Mouse (Mus musculus): Measurements from ENCODE around the gene Pkm. TPM values are rescaled to one million over a fixed set of nuclear protein-coding genes. Genes with fewer than 3 reads are reported as not detected.
A peak's percentile ranks its signal among the peaks of the same experiment; 100 is the strongest.

The Pkm gene
- 2,435 and 2,436 TPM in 2 replicates for polyA plus RNA-seq (2016; fragmentation: Nextera tagmentation; extraction: Ambion mirVana)

DNA sequence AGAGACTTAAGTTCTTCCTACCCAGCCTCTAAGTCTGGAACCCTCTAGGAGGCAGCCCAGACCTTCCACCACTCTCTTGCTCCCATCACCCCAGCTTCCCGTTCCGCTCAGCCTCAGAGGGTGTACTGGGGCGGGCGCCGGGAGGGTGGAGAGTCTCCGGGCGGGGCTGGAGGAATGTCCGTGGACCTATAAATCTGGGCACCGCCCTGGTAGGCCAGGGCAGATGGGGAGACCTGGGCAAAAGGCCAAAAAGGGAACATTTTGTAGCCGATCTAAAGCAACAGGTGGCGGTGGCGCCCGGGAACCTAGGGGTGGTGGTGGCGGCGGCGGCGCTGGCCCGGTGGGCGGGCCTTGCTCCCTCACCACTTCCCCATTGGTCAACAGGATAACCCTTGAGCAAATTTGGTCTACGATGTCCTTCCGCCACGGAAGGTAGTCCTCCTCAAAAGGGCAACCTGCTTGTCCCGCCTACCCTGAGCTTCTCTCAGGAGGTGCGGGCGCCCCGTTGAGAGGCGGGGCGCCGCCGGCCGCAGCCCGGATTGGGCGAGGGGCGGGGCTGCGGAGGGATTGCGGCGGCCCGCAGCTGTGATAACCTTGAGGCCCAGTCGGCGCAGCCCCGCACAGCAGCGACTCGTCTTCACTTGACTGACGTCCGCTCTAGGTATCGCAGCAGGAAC is at the start of gene Pkm:
TSS of gene Pkm (plus strand) at position 411 of the 677 bp plus-strand sequence.
- H3K9me3 ChIP-seq, result no peaks in the 10 kb centered on the region
- peak; percentile 99 for DNase-seq (ENCODE audit: low spot score)
- under 1% methylated on average over 46 of the region's 46 CpGs for WGBS
- H3K4me3 ChIP-seq, result peak within 1 kb of the TSS; percentile 78
- H3K27ac ChIP-seq, result peak within 1 kb of the TSS; percentile 97
- H3K27me3 ChIP-seq (ENCODE audit: insufficient read depth, poor library complexity, severe bottlenecking), result no peaks in the 10 kb centered on the region
- peaks cover 28% of the 10 kb centered on the region for H3K4me1 ChIP-seq
- peaks cover 24% of the 10 kb centered on the region for H3K36me3 ChIP-seq

DNA sequence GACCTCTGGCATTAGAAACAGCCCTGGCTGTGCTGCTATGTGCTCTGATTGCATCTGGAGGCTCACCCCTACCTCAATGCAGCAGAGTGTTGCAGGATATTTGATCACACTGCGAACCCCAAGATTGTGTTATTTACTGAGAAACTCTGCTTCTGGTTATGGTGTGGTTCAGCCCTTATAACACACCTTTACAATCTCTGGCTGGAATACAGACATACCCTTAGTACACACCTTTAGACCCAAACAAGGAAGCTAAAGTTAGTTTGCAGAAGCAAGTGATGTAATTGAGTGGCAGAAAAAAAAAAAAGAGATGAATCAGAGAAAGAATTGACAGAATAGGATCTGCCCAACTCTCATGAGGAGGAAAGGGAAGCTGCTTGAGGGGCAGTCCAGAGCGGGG is 45.2 kb upstream of the Pkm start:
- Histone ChIP-seq H3K4me1 (no peaks in the 10 kb centered on the region), H3K36me3 (no peaks in the 10 kb centered on the region), H3K9me3 (no peaks in the 10 kb centered on the region), H3K4me3 (no peak overlapping the region), H3K27me3 (ENCODE audit: insufficient read depth, poor library complexity, severe bottlenecking) (no peaks in the 10 kb centered on the region), H3K27ac (no peak overlapping the region)
- WGBS, result 84% methylated on average over 2 of the region's 2 CpGs
- DNase-seq (ENCODE audit: low spot score), result no peak

DNA sequence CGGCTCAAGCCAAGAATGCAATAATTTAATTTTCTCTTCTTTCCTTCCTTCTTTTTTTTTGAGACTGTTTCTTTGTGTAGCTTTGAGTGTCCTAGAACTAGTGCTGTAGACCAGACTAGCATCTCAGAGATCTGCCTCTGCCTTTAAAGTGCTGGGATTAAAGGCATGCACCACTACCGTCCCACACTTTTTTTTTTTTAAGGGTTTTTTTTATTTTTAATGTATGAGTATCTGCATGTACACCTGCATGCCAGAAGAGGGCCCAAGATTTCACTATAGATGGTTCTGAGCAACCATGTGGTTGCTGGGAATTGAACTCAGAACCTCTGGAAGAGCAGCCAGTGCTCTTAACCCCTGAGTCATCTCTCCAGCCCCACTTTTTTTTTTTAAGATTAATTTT is 40.4 kb upstream of the Pkm start:
- Histone ChIP-seq H3K4me1 (peaks cover 15% of the 10 kb centered on the region), H3K27ac (no peak overlapping the region), H3K9me3 (no peaks in the 10 kb centered on the region), H3K36me3 (no peaks in the 10 kb centered on the region), H3K4me3 (no peak overlapping the region), H3K27me3 (ENCODE audit: insufficient read depth, poor library complexity, severe bottlenecking) (no peaks in the 10 kb centered on the region)
- 82% methylated on average over 2 of the region's 2 CpGs for WGBS
- DNase-seq (ENCODE audit: low spot score), result no peak

DNA sequence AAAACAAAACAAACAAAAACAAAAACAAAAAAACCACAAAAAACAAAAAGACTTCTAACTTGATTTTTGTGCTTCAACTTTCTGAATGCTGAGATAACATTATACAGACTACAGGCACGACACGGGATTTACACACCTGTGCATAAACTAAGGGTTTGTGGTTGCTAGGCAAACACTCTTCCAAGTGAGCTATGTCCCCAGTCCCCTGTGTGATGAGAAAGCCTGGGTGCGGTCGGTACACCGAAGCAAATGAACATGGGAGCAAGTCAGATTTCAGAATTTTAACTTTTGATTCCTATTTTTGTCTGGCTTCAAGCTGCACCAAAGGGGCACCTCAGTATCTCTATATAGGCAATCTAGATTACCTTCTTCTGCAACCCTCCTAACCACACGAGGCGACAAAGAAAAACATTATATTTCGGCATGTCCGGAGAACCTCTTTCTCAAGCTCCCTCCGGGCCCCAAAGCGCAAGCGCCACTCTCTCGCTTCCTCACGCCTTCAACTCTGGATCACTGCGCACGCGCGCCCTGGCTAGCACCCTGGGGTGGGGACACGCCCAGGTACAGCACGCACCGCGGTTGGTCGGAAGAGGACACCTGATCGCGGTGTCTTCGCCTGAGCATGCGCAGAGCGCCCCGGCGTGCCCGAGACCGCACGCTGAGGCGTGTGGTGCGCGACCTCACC is 39.4 kb upstream of the Pkm start, which contains the start of gene Parp6:
TSS of gene Parp6 (plus strand) at position 663 of the 685 bp plus-strand sequence.
- H3K36me3 ChIP-seq, result no peaks in the 10 kb centered on the region
- DNase-seq (ENCODE audit: low spot score), result peak; percentile 100
- H3K9me3 ChIP-seq, result no peaks in the 10 kb centered on the region
- peaks cover 15% of the 10 kb centered on the region for H3K4me1 ChIP-seq
- 1% methylated on average over 36 of the region's 36 CpGs for WGBS
- no peaks in the 10 kb centered on the region for H3K27me3 ChIP-seq (ENCODE audit: insufficient read depth, poor library complexity, severe bottlenecking)
- H3K27ac ChIP-seq, result peak within 1 kb of the TSS; percentile 97
- H3K4me3 ChIP-seq, result peak within 1 kb of the TSS; percentile 93

DNA sequence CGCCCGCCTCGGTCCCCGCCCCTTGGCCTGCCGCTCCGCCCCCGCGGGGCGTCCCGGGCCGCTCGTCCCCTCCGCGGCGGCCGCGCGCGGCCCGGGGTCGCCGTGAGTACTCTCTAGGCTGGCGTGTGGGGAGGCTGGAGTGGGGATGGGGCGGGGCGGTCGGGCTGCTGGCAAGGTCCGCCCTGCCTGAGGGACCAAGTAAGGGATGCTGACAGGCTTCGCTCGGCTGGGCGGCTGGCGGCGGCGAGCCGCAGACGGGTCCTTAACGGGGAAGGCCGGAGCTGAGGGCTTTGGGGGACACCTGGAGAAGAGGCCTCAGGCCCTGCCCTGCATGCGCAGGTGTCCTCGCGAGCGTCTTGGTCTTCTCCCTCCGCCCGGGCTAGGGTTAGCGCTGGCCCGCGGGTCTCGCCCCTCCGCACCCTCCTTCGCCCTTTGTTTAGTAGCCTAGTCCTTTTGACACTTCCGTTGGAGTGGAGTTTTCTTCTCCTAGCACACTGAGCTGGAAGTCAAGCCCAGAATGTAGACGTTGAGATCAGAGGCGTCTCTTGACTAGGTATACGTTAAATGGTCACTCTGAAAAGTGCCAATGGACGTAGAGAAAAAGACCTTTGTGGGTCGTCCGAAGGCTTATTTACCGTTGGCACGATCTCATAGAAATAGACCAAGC is 38.7 kb upstream of the Pkm start:
- H3K4me1 ChIP-seq, result peaks cover 15% of the 10 kb centered on the region
- peaks cover 6% of the 10 kb centered on the region for H3K36me3 ChIP-seq
- H3K9me3 ChIP-seq, result no peaks in the 10 kb centered on the region
- no peak for DNase-seq (ENCODE audit: low spot score)
- no peaks in the 10 kb centered on the region for H3K27me3 ChIP-seq (ENCODE audit: insufficient read depth, poor library complexity, severe bottlenecking)
- peak overlapping the region; percentile 93 for H3K4me3 ChIP-seq
- under 1% methylated on average over 58 of the region's 58 CpGs for WGBS
- peak overlapping the region; percentile 97 for H3K27ac ChIP-seq

DNA sequence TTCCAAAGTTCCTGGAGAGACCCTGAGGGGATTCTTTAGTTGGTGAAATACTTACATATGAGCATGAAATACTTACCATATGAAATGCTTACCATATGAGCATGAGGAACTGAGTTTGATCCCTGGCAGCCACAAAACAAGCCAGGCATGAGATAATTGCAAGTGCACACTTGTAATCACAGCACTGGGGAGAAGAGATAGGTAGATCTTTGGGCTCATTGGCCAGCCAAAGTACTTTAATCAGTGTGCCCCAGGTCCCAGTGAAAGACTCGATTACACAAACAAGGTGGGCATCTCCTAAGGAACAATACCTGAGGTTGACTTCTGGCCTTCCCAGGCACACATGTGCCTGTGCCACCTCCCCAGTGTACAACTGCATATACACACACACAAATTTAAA is 17.8 kb upstream of the Pkm start:
- Histone ChIP-seq H3K27ac (no peak overlapping the region), H3K9me3 (no peaks in the 10 kb centered on the region), H3K4me3 (no peak overlapping the region), H3K4me1 (no peaks in the 10 kb centered on the region), H3K36me3 (peaks cover 70% of the 10 kb centered on the region), H3K27me3 (ENCODE audit: insufficient read depth, poor library complexity, severe bottlenecking) (no peaks in the 10 kb centered on the region)
- no peak for DNase-seq (ENCODE audit: low spot score)
- 71% methylated on average over 1 of the region's 1 CpGs for WGBS

DNA sequence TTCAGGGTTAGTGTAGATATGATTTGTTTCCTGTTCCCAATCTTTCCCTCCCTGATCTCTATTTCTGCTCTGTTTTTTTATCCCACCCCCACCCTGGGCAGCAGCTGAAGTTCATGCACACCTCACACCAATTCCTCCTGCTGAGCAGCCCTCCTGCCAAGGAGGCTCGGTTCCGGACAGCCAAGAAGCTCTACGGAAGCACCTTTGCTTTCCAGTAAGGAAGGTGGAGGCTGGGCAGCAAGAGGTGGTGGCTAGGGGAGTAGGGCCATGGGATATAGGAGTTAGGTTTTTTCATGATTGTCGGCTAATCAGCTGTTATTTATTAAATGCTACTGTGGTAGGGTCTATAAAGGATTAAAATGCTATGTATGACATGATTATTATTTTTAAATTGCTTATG is 16.2 kb upstream of the Pkm start:
- H3K27ac ChIP-seq, result no peak overlapping the region
- DNase-seq (ENCODE audit: low spot score), result no peak
- no peak overlapping the region for H3K4me3 ChIP-seq
- no peaks in the 10 kb centered on the region for H3K27me3 ChIP-seq (ENCODE audit: insufficient read depth, poor library complexity, severe bottlenecking)
- H3K36me3 ChIP-seq, result peaks cover 54% of the 10 kb centered on the region
- H3K9me3 ChIP-seq, result no peaks in the 10 kb centered on the region
- WGBS, result 85% methylated on average over 4 of the region's 4 CpGs
- no peaks in the 10 kb centered on the region for H3K4me1 ChIP-seq

DNA sequence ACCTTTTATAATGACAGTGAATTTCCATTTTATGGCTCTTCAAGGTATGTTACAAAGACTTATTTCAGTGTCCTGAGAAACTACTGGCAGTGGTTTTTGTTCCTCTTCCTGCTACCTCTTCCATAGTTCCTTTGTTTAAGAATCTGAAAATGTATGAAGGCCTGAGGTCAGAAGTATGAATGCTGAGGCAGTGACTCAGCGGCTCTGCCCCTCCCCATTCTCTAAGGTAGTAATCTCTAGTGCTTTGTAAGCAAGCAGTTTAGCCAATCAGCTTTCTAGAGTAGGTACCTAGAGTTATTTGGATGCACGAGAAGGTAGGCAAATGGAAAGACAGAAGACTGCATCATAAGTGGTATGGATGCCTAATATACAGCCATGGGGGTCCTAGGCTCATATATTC is 14.8 kb upstream of the Pkm start:
- 83% methylated on average over 2 of the region's 2 CpGs for WGBS
- Histone ChIP-seq H3K4me3 (no peak overlapping the region), H3K27me3 (ENCODE audit: insufficient read depth, poor library complexity, severe bottlenecking) (no peaks in the 10 kb centered on the region), H3K9me3 (no peaks in the 10 kb centered on the region), H3K36me3 (peaks cover 40% of the 10 kb centered on the region), H3K4me1 (no peaks in the 10 kb centered on the region), H3K27ac (no peak overlapping the region)
- DNase-seq (ENCODE audit: low spot score), result no peak

DNA sequence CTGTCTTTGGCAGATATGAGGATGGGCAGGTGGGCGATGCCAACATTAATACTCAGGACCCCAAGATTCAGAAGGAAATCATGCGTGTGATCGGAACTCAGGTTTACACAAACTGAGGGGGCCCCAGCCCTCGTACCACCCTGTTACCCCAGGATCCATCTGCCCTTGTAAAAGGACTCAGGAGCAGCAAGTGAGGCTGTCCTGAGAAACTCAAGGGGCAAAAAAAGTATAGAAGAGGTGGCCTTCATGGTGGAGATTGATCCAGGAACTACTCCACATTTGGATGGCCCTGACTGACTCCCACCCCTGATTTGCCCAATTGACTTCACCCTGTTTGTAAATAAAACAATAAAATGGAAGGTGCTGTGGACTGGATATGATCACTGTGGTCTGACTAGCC is 6.3 kb upstream of the Pkm start:
- Histone ChIP-seq H3K36me3 (peaks cover 28% of the 10 kb centered on the region), H3K9me3 (no peaks in the 10 kb centered on the region)

DNA sequence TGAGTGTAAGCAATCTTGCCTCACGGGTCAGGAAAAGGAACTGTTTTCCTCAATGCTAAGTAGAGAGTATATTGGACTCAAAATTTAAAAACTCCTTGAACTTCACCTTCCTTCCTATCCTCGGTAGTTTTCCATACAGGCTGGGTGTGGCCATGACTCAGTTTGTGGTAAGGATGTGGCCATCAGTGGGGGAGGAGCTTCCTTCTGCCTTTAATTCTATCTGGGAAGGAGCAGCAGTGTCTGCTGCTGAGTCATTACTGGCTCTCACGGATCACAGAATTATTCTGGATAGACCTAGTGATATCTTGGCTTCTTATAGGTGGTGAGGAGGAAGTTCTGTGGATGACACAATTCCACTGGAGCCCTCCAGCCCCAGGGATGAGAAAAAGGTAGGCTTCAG is 2.8 kb upstream of the Pkm start:
- no peak for DNase-seq (ENCODE audit: low spot score)
- H3K36me3 ChIP-seq, result peaks cover 33% of the 10 kb centered on the region
- no peaks in the 10 kb centered on the region for H3K27me3 ChIP-seq (ENCODE audit: insufficient read depth, poor library complexity, severe bottlenecking)
- no peak overlapping the region for H3K27ac ChIP-seq
- H3K9me3 ChIP-seq, result no peaks in the 10 kb centered on the region
- 19% methylated on average over 3 of the region's 3 CpGs for WGBS
- H3K4me3 ChIP-seq, result no peak overlapping the region
- H3K4me1 ChIP-seq, result peaks cover 4% of the 10 kb centered on the region; the same call in 1 of the 2 replicates

More for the DNA sequence above, 6.3 kb upstream of the Pkm start:
- DNase-seq (ENCODE audit: low spot score), result no peak
- no peaks in the 10 kb centered on the region for H3K27me3 ChIP-seq (ENCODE audit: insufficient read depth, poor library complexity, severe bottlenecking)
- no peak overlapping the region for H3K4me3 ChIP-seq
- H3K4me1 ChIP-seq, result no peaks in the 10 kb centered on the region
- H3K27ac ChIP-seq, result no peak overlapping the region
- WGBS, result 90% methylated on average over 4 of the region's 4 CpGs

DNA sequence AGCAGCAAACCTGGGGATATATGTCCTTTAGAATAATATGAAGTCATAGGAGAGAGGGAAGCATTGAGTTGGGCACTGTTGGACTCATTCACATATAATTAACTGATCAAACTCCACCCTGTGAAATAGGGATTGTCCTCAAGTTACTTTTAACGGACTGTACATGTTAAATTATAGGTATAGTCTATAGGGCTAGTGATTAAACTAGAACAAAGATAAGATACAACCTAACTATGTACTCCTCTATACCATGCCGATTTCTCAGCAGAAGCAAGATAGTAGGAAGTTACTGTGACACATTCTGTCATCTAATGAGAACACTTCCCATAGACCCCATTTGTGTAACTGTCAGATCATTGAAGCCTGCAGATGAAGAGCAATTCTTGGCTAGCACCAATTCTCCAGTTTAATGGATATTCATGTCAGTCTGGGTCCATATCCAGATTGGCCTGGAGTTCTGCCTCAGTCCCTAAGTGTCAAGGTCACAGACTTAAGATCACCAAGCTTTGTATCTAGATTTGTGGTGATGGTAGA is 1.7 kb upstream of the Pkm start:
- WGBS, result 84% methylated on average over 2 of the region's 2 CpGs
- no peak for DNase-seq (ENCODE audit: low spot score)
- Histone ChIP-seq H3K9me3 (no peaks in the 10 kb centered on the region), H3K4me1 (peaks cover 12% of the 10 kb centered on the region), H3K36me3 (peaks cover 23% of the 10 kb centered on the region), H3K4me3 (no peak overlapping the region), H3K27ac (no peak overlapping the region), H3K27me3 (ENCODE audit: insufficient read depth, poor library complexity, severe bottlenecking) (no peaks in the 10 kb centered on the region)

DNA sequence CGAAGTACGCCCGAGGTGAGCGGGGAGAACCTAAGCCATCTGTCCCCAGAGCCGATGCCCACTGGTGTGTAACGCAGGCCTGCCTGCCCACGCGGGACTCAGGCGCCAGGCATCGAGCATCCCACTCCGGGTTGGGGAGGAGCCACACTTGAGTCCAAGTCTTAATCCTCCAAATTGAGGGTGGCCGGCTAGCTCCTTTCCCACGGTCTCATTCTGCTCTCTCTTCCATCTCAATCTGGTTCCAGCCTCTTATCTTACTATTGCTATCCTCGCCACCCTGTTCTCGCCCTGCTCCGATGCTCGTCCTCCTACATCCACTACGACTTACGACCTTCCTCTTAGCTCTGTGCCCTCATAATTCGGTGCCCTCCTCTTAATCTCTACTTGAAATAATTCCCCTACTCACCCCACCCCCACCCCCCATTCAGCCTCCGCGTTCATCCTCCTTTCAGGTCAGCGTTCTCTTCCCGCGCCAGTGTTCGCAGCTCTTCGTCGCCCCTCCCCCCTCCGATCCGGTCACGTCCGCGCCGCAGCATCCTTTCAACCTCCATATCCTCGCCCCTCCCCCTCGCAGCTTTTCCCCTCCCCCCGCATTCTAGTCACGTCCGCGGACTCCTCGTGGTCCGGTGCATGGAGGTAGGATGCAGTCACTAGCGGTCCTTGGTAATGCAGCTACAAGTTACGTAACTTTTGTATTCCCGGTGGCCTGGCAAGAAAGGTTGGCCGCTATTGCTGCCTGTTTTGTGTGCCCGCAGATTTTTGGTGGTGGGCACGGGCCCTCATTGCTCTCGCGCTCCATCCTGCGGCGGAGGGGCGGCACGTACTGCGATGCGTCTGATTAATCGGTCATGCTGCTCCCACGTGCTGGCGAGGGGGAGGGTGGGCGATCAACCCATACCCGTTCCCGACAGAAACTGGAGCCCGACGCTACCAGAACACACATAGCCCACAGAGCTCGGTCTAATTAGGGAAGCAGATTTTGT is 758 bp downstream of the Pkm start:
- under 1% methylated on average over 65 of the region's 65 CpGs for WGBS
- no peaks in the 10 kb centered on the region for H3K27me3 ChIP-seq (ENCODE audit: insufficient read depth, poor library complexity, severe bottlenecking)
- peak; percentile 95 for DNase-seq (ENCODE audit: low spot score)
- no peaks in the 10 kb centered on the region for H3K9me3 ChIP-seq
- peaks cover 36% of the 10 kb centered on the region for H3K4me1 ChIP-seq
- H3K4me3 ChIP-seq, result peak overlapping the region; percentile 78
- H3K36me3 ChIP-seq, result peaks cover 29% of the 10 kb centered on the region
- peak overlapping the region; percentile 97 for H3K27ac ChIP-seq
